Mouse (Mus musculus) cerebellum, adult 2 months (tissue): ENCODE results near the gene Slc26a3.

ENCODE experiments used
- CTCF ChIP-seq: fragments of 200-500 bp; IDR thresholded peaks from 2 replicates; pipeline ENCODE4 v1.5.1; 2011; ENCODE audit warnings: low read depth, mild to moderate bottlenecking, control low read depth, low read length, moderate library complexity, borderline replicate concordance; ENCODE audit not compliant: insufficient read depth
- POLR2A ChIP-seq: fragments of 200-500 bp; IDR thresholded peaks from 2 replicates; pipeline ENCODE4 v1.6.1; 2011; ENCODE audit warnings: low read length, control low read depth, borderline replicate concordance; ENCODE audit not compliant: insufficient read depth

DNA sequence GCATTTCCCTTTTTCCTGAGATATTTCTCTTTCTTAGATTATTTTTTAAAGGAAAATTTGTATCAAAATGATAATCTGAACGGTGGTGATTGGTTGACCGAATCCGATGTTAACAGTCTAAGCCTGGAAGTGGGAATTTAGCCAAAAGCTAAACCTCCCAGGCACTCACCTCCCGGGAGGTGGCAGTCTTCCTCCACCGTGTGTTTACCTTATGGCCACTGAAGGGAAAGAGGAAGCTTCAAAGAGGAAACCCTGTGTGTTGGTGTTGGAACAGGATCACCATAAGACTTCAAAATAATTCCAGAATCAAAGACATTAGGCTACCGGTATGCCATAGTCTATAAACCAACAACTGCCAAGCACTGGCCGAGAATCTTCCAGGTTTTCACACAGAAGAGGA, 21.0 kb upstream of the Slc26a3 start:
- no peak for TF ChIP-seq POLR2A
- no peak for TF ChIP-seq CTCF
